Mouse (Mus musculus): Measurements from ENCODE around the gene Kcnip1.

DNA sequence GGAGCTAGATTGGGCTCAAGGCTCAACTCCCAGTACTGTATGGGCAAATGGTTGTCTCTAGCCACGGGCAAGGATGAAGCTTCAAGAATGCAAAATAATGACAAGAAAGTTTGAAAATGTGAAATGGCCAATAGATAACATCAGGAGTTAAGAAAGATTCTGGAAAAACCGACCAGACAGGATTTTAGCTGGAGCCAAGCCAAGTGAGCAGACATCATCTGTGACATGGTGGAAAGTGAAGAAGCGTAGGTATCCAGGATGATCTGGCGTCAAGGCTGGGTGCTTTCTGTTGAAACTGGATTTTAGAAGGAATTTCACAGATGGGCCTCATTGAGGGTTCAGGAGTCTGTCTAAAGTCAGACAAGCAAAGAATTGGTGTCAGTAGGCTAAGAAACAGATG lies 394.0 kb downstream of the Kcnip1 start, which contains the start of gene D130052B06Rik:
- TF ChIP-seq CTCF (IDR thresholded peaks at IDR 0.05; ENCODE audit: low read depth) (no peak), EP300 (IDR thresholded peaks at IDR 0.05; ENCODE audit: low read depth) (no peak)

Data from liver, embryonic 14.5 days (tissue).